Mouse (Mus musculus): Measurements from ENCODE around the gene Gm21985. TPM values are rescaled to one million over a fixed set of nuclear protein-coding genes. Genes with fewer than 3 reads are reported as not detected.
A peak's percentile ranks its signal among the peaks of the same experiment; 100 is the strongest.

Gm21985 gene
- not detected in 2 replicates for polyA plus RNA-seq (2015; fragmentation: Nextera tagmentation; extraction: Ambion mirVana)

GRCm38 (mm10) chr2:112266242-112266592 is at the start of gene Gm21985:
Gene Gm21985 (plus strand): TSS chr2:112266314.
- peak within 1 kb of the TSS; percentile 87 for H3K9ac ChIP-seq (replicated peaks)
- H3K27me3 ChIP-seq, result no peaks in the 10 kb centered on the region
- H3K9me3 ChIP-seq, result no peaks in the 10 kb centered on the region
- 1% methylated on average over 11 of the region's 11 CpGs for WGBS
- H3K4me3 ChIP-seq (replicated peaks), result peak within 1 kb of the TSS; percentile 86
- peak within 1 kb of the TSS; percentile 89 for H3K4me2 ChIP-seq (replicated peaks)
- H3K36me3 ChIP-seq, result no peaks in the 10 kb centered on the region
- peaks cover 60% of the 10 kb centered on the region for H3K4me1 ChIP-seq (replicated peaks)
- peak within 1 kb of the TSS; percentile 93 for H3K27ac ChIP-seq
- ATAC-seq, result peak; percentile 44

GRCm38 (mm10) chr2:112217614-112218013 is 48.5 kb upstream of the Gm21985 start:
- Histone ChIP-seq H3K4me3 (replicated peaks) (no peak overlapping the region), H3K4me2 (replicated peaks) (no peak overlapping the region), H3K9ac (replicated peaks) (no peak overlapping the region), H3K9me3 (no peaks in the 10 kb centered on the region), H3K27me3 (no peaks in the 10 kb centered on the region), H3K36me3 (no peaks in the 10 kb centered on the region), H3K4me1 (replicated peaks) (no peaks in the 10 kb centered on the region), H3K27ac (no peak overlapping the region)
- no peak for ATAC-seq
- 80% methylated on average over 6 of the region's 6 CpGs for WGBS

GRCm38 (mm10) chr2:112220880-112221279 is 45.2 kb upstream of the Gm21985 start:
- no peak for ATAC-seq
- 89% methylated on average over 5 of the region's 5 CpGs for WGBS

GRCm38 (mm10) chr2:112222607-112223006 is 43.5 kb upstream of the Gm21985 start:
- no peak overlapping the region for H3K27ac ChIP-seq
- ATAC-seq, result no peak
- no peak overlapping the region for H3K9ac ChIP-seq (replicated peaks)
- no peaks in the 10 kb centered on the region for H3K4me1 ChIP-seq (replicated peaks)
- no peaks in the 10 kb centered on the region for H3K9me3 ChIP-seq
- 81% methylated on average over 5 of the region's 5 CpGs for WGBS
- H3K36me3 ChIP-seq, result no peaks in the 10 kb centered on the region
- H3K27me3 ChIP-seq, result no peaks in the 10 kb centered on the region
- H3K4me3 ChIP-seq (replicated peaks), result no peak overlapping the region
- H3K4me2 ChIP-seq (replicated peaks), result no peak overlapping the region

More at GRCm38 (mm10) chr2:112220880-112221279, 45.2 kb upstream of the Gm21985 start:
- no peak overlapping the region for H3K27ac ChIP-seq
- H3K9me3 ChIP-seq, result no peaks in the 10 kb centered on the region
- H3K4me1 ChIP-seq (replicated peaks), result no peaks in the 10 kb centered on the region
- H3K4me2 ChIP-seq (replicated peaks), result no peak overlapping the region
- no peaks in the 10 kb centered on the region for H3K36me3 ChIP-seq
- no peak overlapping the region for H3K9ac ChIP-seq (replicated peaks)
- no peak overlapping the region for H3K4me3 ChIP-seq (replicated peaks)
- H3K27me3 ChIP-seq, result no peaks in the 10 kb centered on the region

GRCm38 (mm10) chr2:112224356-112224755 is 41.8 kb upstream of the Gm21985 start:
- H3K4me1 ChIP-seq (replicated peaks), result no peaks in the 10 kb centered on the region
- H3K27me3 ChIP-seq, result no peaks in the 10 kb centered on the region
- no peak overlapping the region for H3K4me3 ChIP-seq (replicated peaks)
- 69% methylated on average over 4 of the region's 4 CpGs for WGBS
- no peak overlapping the region for H3K27ac ChIP-seq
- no peak overlapping the region for H3K4me2 ChIP-seq (replicated peaks)
- no peaks in the 10 kb centered on the region for H3K9me3 ChIP-seq
- no peak overlapping the region for H3K9ac ChIP-seq (replicated peaks)
- no peaks in the 10 kb centered on the region for H3K36me3 ChIP-seq
- ATAC-seq, result no peak

- WGBS, result 91% methylated on average over 1 of the region's 1 CpGs
- H3K27me3 ChIP-seq, result no peaks in the 10 kb centered on the region
- H3K4me1 ChIP-seq (replicated peaks), result no peaks in the 10 kb centered on the region
- no peak for ATAC-seq
- no peak overlapping the region for H3K27ac ChIP-seq
- H3K36me3 ChIP-seq, result no peaks in the 10 kb centered on the region
- no peaks in the 10 kb centered on the region for H3K9me3 ChIP-seq
- H3K9ac ChIP-seq (replicated peaks), result no peak overlapping the region
- H3K4me2 ChIP-seq (replicated peaks), result no peak overlapping the region
- H3K4me3 ChIP-seq (replicated peaks), result no peak overlapping the region
Measured at GRCm38 (mm10) chr2:112232623-112233022, 33.5 kb upstream of the Gm21985 start.

GRCm38 (mm10) chr2:112236620-112237019 is 29.5 kb upstream of the Gm21985 start:
- Histone ChIP-seq H3K36me3 (no peaks in the 10 kb centered on the region), H3K4me1 (replicated peaks) (peaks cover 11% of the 10 kb centered on the region), H3K4me3 (replicated peaks) (no peak overlapping the region), H3K27me3 (0 out of 2 replicates have a peak, but pooled peaks cover 2% of the 10 kb centered on the region), H3K27ac (no peak overlapping the region), H3K9ac (replicated peaks) (no peak overlapping the region), H3K9me3 (no peaks in the 10 kb centered on the region), H3K4me2 (replicated peaks) (no peak overlapping the region)
- no peak for ATAC-seq
- 77% methylated on average over 2 of the region's 2 CpGs for WGBS

GRCm38 (mm10) chr2:112238006-112238405 is 28.1 kb upstream of the Gm21985 start:
- ATAC-seq, result no peak
- H3K9me3 ChIP-seq, result no peaks in the 10 kb centered on the region
- peaks cover under 1% of the 10 kb centered on the region; the same call in 1 of the 2 replicates for H3K36me3 ChIP-seq
- H3K4me1 ChIP-seq (replicated peaks), result peaks cover 11% of the 10 kb centered on the region
- H3K4me3 ChIP-seq (replicated peaks), result no peak overlapping the region
- H3K4me2 ChIP-seq (replicated peaks), result no peak overlapping the region
- 0 out of 2 replicates have a peak, but pooled peaks cover 2% of the 10 kb centered on the region for H3K27me3 ChIP-seq
- WGBS, result 8% methylated on average over 4 of the region's 4 CpGs
- no peak overlapping the region for H3K9ac ChIP-seq (replicated peaks)
- H3K27ac ChIP-seq, result no peak overlapping the region

- 0% methylated on average over 57 of the region's 94 CpGs for WGBS
- peak; percentile 91 for ATAC-seq
- H3K27ac ChIP-seq, result peak within 1 kb of the TSS; percentile 99
- peaks cover 12% of the 10 kb centered on the region for H3K36me3 ChIP-seq
- peaks cover 11% of the 10 kb centered on the region for H3K4me1 ChIP-seq (replicated peaks)
- peak within 1 kb of the TSS; percentile 83 for H3K4me2 ChIP-seq (replicated peaks)
- H3K9me3 ChIP-seq, result no peaks in the 10 kb centered on the region
- H3K27me3 ChIP-seq, result 0 out of 2 replicates have a peak, but pooled peaks cover 2% of the 10 kb centered on the region
- H3K4me3 ChIP-seq (replicated peaks), result peak within 1 kb of the TSS; percentile 83
- H3K9ac ChIP-seq (replicated peaks), result peak within 1 kb of the TSS; percentile 86
Measured at GRCm38 (mm10) chr2:112239212-112239934, 26.7 kb upstream of the Gm21985 start, which contains the start of gene Lpcat4. Gene Lpcat4 (plus strand): TSS chr2:112239468.

- Histone ChIP-seq H3K36me3 (peaks cover 18% of the 10 kb centered on the region), H3K27me3 (0 out of 2 replicates have a peak, but pooled peaks cover 2% of the 10 kb centered on the region), H3K4me2 (replicated peaks) (peak overlapping the region; percentile 83), H3K4me1 (replicated peaks) (peaks cover 11% of the 10 kb centered on the region), H3K4me3 (replicated peaks) (peak overlapping the region; percentile 83), H3K27ac (peak overlapping the region; percentile 99), H3K9ac (replicated peaks) (peak overlapping the region; percentile 86), H3K9me3 (no peaks in the 10 kb centered on the region)
- under 1% methylated on average over 28 of the region's 28 CpGs for whole genome bisulfite sequencing
- ATAC-seq, result peak; percentile 78
Measured at GRCm38 (mm10) chr2:112239935-112240721, 26.0 kb upstream of the Gm21985 start.

- H3K9ac ChIP-seq (replicated peaks), result no peak overlapping the region
- no peak overlapping the region for H3K27ac ChIP-seq
- H3K27me3 ChIP-seq, result 0 out of 2 replicates have a peak, but pooled peaks cover 2% of the 10 kb centered on the region
- no peak overlapping the region for H3K4me3 ChIP-seq (replicated peaks)
- H3K4me1 ChIP-seq (replicated peaks), result peaks cover 11% of the 10 kb centered on the region
- no peaks in the 10 kb centered on the region for H3K9me3 ChIP-seq
- ATAC-seq, result no peak
- no peak overlapping the region for H3K4me2 ChIP-seq (replicated peaks)
- WGBS, result 84% methylated on average over 14 of the region's 14 CpGs
- H3K36me3 ChIP-seq, result peaks cover 33% of the 10 kb centered on the region
Measured at GRCm38 (mm10) chr2:112241787-112242186, 24.3 kb upstream of the Gm21985 start.

- Histone ChIP-seq H3K4me3 (replicated peaks) (no peak overlapping the region), H3K4me1 (replicated peaks) (peaks cover 10% of the 10 kb centered on the region), H3K27me3 (no peaks in the 10 kb centered on the region), H3K9ac (replicated peaks) (no peak overlapping the region), H3K9me3 (no peaks in the 10 kb centered on the region), H3K4me2 (replicated peaks) (no peak overlapping the region), H3K36me3 (peaks cover 41% of the 10 kb centered on the region), H3K27ac (no peak overlapping the region)
- WGBS, result 92% methylated on average over 5 of the region's 5 CpGs
- no peak for ATAC-seq
Measured at GRCm38 (mm10) chr2:112245307-112245706, 20.8 kb upstream of the Gm21985 start.
